Mouse (Mus musculus) kidney, adult 2 months (tissue): ENCODE measurements around the gene Slc16a6. TPM values are rescaled to one million over a fixed set of nuclear protein-coding genes. Genes with fewer than 3 reads are reported as not detected.

ENCODE experiments used
- DNase-seq: peaks from one replicate; pipeline ENCODE4 v3.0.0; 2021
- H3K27ac ChIP-seq: fragments of 200-500 bp; 2 replicates; pipeline ENCODE4 v1.5.1; 2012; ENCODE audit warnings: low read depth, low read length, control low read depth, inconsistent platforms; ENCODE audit not compliant: insufficient read depth
- H3K27me3 ChIP-seq: fragments of 200-500 bp; replicated peaks from 2 replicates; pipeline ENCODE4 v1.6.1; 2012; ENCODE audit warnings: mild to moderate bottlenecking, moderate library complexity, low read length, inconsistent platforms; ENCODE audit not compliant: control insufficient read depth, insufficient read depth
- H3K36me3 ChIP-seq: fragments of 200-500 bp; 2 replicates; pipeline ENCODE4 v1.6.1; 2012; ENCODE audit warnings: mild to moderate bottlenecking, moderate library complexity, low read length, inconsistent platforms; ENCODE audit not compliant: control insufficient read depth, insufficient read depth
- H3K4me1 ChIP-seq: fragments of 200-500 bp; 2 replicates; pipeline ENCODE4 v1.6.1; 2011; ENCODE audit warnings: low read length; ENCODE audit not compliant: control insufficient read depth, insufficient read depth
- H3K4me3 ChIP-seq: fragments of 200-500 bp; 2 replicates; pipeline ENCODE4 v1.5.1; 2011; ENCODE audit warnings: mild to moderate bottlenecking, low read depth, low read length, control low read depth; ENCODE audit not compliant: insufficient read depth
- CTCF ChIP-seq: fragments of 200-500 bp; conservative IDR thresholded peaks from 2 replicates; pipeline ENCODE4 v1.5.1; 2011; ENCODE audit warnings: low read depth, mild to moderate bottlenecking, control low read depth, low read length, moderate library complexity, mixed read lengths; ENCODE audit not compliant: insufficient read depth, insufficient read length
- POLR2A ChIP-seq: fragments of 200-500 bp; IDR thresholded peaks from one replicate; pipeline ENCODE4 v1.6.1; 2011; ENCODE audit warnings: low read depth, low read length, control low read depth
- WGBS: fragments of 180-500 bp; shearing (Covaris S2); methylation state at CpG from one replicate; pipeline ENCODE4 v1.1.7; 2018; 5-methylcytosine and 5-hydroxymethylcytosine counted together
- polyA plus RNA-seq: library from polyadenylated mRNA; depleted of rRNA; stranded (reverse); fragments of >200 nt; gene quantifications from 2 replicates; pipeline ENCODE4 v1.2.3, GENCODE M21; 2012; rRNA removed

Slc16a6 gene
- polyA plus RNA-seq, 1 experiment = 2.8 TPM

- no peaks in the 10 kb centered on the region for H3K27me3 ChIP-seq
- no peak for DNase-seq
- H3K36me3 ChIP-seq = no peaks in the 10 kb centered on the region
- no peak within 1 kb of the TSS for H3K4me3 ChIP-seq
- no peak within 1 kb of the TSS for H3K27ac ChIP-seq
- TF ChIP-seq POLR2A (no peak), CTCF (no peak)
- 79% methylated on average over 6 of the region's 6 CpGs for WGBS
- H3K4me1 ChIP-seq = no peaks in the 10 kb centered on the region
Measured at GRCm38 (mm10) chr11:109413617-109414016, 59.8 kb downstream of the Slc16a6 start, which contains the start of gene 9930022D16Rik. TSS of gene 9930022D16Rik (plus strand) at chr11:109413917.

GRCm38 (mm10) chr11:109410197-109410980, 63.0 kb downstream of the Slc16a6 start:
- Histone ChIP-seq H3K4me3 (no peak overlapping the region), H3K4me1 (no peaks in the 10 kb centered on the region), H3K27me3 (no peaks in the 10 kb centered on the region), H3K36me3 (no peaks in the 10 kb centered on the region), H3K27ac (no peak overlapping the region)
- 81% methylated on average over 15 of the region's 15 CpGs for WGBS
- TF ChIP-seq POLR2A = no peak
- no peak for TF ChIP-seq CTCF
- DNase-seq = no peak

- 91% methylated on average over 5 of the region's 5 CpGs for WGBS
- Histone ChIP-seq H3K27me3 (no peaks in the 10 kb centered on the region), H3K4me3 (no peak overlapping the region), H3K4me1 (no peaks in the 10 kb centered on the region), H3K27ac (no peak overlapping the region), H3K36me3 (no peaks in the 10 kb centered on the region)
- TF ChIP-seq CTCF = no peak
- no peak for TF ChIP-seq POLR2A
- no peak for DNase-seq
Measured at GRCm38 (mm10) chr11:109406431-109406830, 67.0 kb downstream of the Slc16a6 start.

Other genes with a start within 250 kb of the Slc16a6 start
- 0.86 and 1.4 TPM in 2 replicates for gene Rgs9, start 175.5 kb downstream of the Slc16a6 start, polyA plus RNA-seq
- gene Gna13, start 110.8 kb downstream of the Slc16a6 start, polyA plus RNA-seq = 26.6 and 27.8 TPM in 2 replicates
- gene 9930022D16Rik, start 59.7 kb downstream of the Slc16a6 start, polyA plus RNA-seq = not detected in 2 replicates
- gene Amz2, start 47.7 kb downstream of the Slc16a6 start, polyA plus RNA-seq = 42.5 and 47.2 TPM in 2 replicates
- 20.9 and 24.9 TPM in 2 replicates for gene Arsg, start 224 bp downstream of the Slc16a6 start, polyA plus RNA-seq
- gene Wipi1, start 138.4 kb upstream of the Slc16a6 start, polyA plus RNA-seq = 22.7 and 25.2 TPM in 2 replicates
- gene Prkar1a, start 175.8 kb upstream of the Slc16a6 start, polyA plus RNA-seq = 85.9 and 102 TPM in 2 replicates
- gene Fam20a, start 248.7 kb upstream of the Slc16a6 start, polyA plus RNA-seq = 7.5 and 7.6 TPM in 2 replicates